Mouse (Mus musculus) MEL (cell line): ENCODE measurements around the gene 4930519G04Rik. TPM values are rescaled to one million over a fixed set of nuclear protein-coding genes. Genes with fewer than 3 reads are reported as not detected.

ENCODE experiments used
- DNase-seq: peaks from one replicate; pipeline ENCODE4 v3.0.0; 2011; ENCODE audit warnings: low read depth, low spot score
- H3K27ac ChIP-seq: 2 replicates; pipeline ENCODE4 v1.5.1; 2012; ENCODE audit warnings: low read depth, mild to moderate bottlenecking, control low read depth, low read length, moderate library complexity; ENCODE audit not compliant: control insufficient read depth
- H3K27me3 ChIP-seq, 2 experiments: fragments of 150-350 bp in 1 of 2; sonication (generic) in 1 of 2; 2 replicates each; pipeline ENCODE4 v1.6.1; 2012; ENCODE audit warnings: low read length in 2 of 2, mild to moderate bottlenecking in 2 of 2, improper control_type of control experiment in 1 of 2, moderate library complexity in 1 of 2; ENCODE audit not compliant: insufficient read depth in 2 of 2, control insufficient read depth in 1 of 2
- H3K36me3 ChIP-seq, 2 experiments: 2 replicates each; pipeline ENCODE4 v1.6.1; 2012 to 2014; ENCODE audit warnings: low read length in 2 of 2, improper control_type of control experiment in 1 of 2, inconsistent platforms in 1 of 2, mild to moderate bottlenecking in 1 of 2; ENCODE audit not compliant: insufficient read depth in 2 of 2, control insufficient read depth in 1 of 2
- H3K4me1 ChIP-seq, 2 experiments: fragments of 150-350 bp in 1 of 2; sonication (generic) in 1 of 2; 2 replicates each; pipeline ENCODE4 v1.6.1; 2012; ENCODE audit warnings: low read length in 2 of 2, improper control_type of control experiment in 1 of 2, mild to moderate bottlenecking in 1 of 2; ENCODE audit not compliant: insufficient read depth in 2 of 2, control insufficient read depth in 1 of 2
- H3K4me3 ChIP-seq, 2 experiments: fragments of 150-350 bp in 1 of 2; sonication (generic) in 1 of 2; 2 replicates each; pipeline ENCODE4 v1.5.1; 2012; ENCODE audit warnings: low read depth in 2 of 2, low read length in 2 of 2, mild to moderate bottlenecking in 2 of 2, moderate library complexity in 2 of 2, control low read depth in 1 of 2, improper control_type of control experiment in 1 of 2; ENCODE audit not compliant: control insufficient read depth in 1 of 2, insufficient read depth in 1 of 2
- H3K79me2 ChIP-seq: 2 replicates; pipeline ENCODE4 v1.6.1; 2012; ENCODE audit warnings: mild to moderate bottlenecking, low read length, moderate library complexity; ENCODE audit not compliant: control insufficient read depth, poor library complexity, insufficient read depth
- H3K9ac ChIP-seq: 2 replicates; pipeline ENCODE4 v1.6.1; 2012; ENCODE audit warnings: low read depth, mild to moderate bottlenecking, control low read depth, low read length, moderate library complexity; ENCODE audit not compliant: control insufficient read depth, poor library complexity, severe bottlenecking
- H3K9me3 ChIP-seq: fragments of 150-350 bp; sonication (generic); replicated peaks from 2 replicates; pipeline ENCODE4 v1.6.1; 2012; ENCODE audit warnings: mild to moderate bottlenecking, low read length, improper control_type of control experiment, moderate library complexity; ENCODE audit not compliant: insufficient read depth
- CHD1 ChIP-seq: IDR thresholded peaks from 2 replicates; pipeline ENCODE4 v1.6.1; 2012; ENCODE audit warnings: low read depth, mild to moderate bottlenecking, inconsistent platforms, low read length, improper control_type of control experiment
- CHD2 ChIP-seq: IDR thresholded peaks from 2 replicates; pipeline ENCODE4 v1.6.1; 2011; ENCODE audit warnings: low read length, improper control_type of control experiment
- CTCF ChIP-seq, 3 experiments: IDR thresholded peaks in 2 of 3; conservative IDR thresholded peaks in 1 of 3; 2 replicates each; pipeline ENCODE4 v1.5.1; 2011 to 2012; ENCODE audit warnings: low read length in 3 of 3, low read depth in 2 of 3, mild to moderate bottlenecking in 2 of 3, improper control_type of control experiment in 1 of 3, inconsistent platforms in 1 of 3, mixed read lengths in 1 of 3, moderate library complexity in 1 of 3; ENCODE audit not compliant: control insufficient read depth in 1 of 3, insufficient read depth in 1 of 3, poor library complexity in 1 of 3, severe bottlenecking in 1 of 3
- E2F4 ChIP-seq: IDR thresholded peaks from 2 replicates; pipeline ENCODE4 v1.6.1; 2011; ENCODE audit warnings: low read depth, low read length, improper control_type of control experiment, borderline replicate concordance
- ELF1 ChIP-seq: IDR thresholded peaks from 2 replicates; pipeline ENCODE4 v1.6.1; 2014; ENCODE audit warnings: low read depth, mild to moderate bottlenecking, inconsistent platforms, low read length, improper control_type of control experiment, moderate library complexity
- EP300 ChIP-seq, 2 experiments: IDR thresholded peaks; 2 replicates each; pipeline ENCODE4 v1.6.1; 2011; ENCODE audit warnings: improper control_type of control experiment in 2 of 2, low read length in 2 of 2, low read depth in 1 of 2, mild to moderate bottlenecking in 1 of 2
- ETS1 ChIP-seq: IDR thresholded peaks from 2 replicates; pipeline ENCODE4 v1.6.1; 2012; ENCODE audit warnings: low read depth, mild to moderate bottlenecking, inconsistent platforms, low read length, improper control_type of control experiment, moderate library complexity
- GABPA ChIP-seq: IDR thresholded peaks from 2 replicates; pipeline ENCODE4 v1.6.1; 2012; ENCODE audit warnings: low read depth, mild to moderate bottlenecking, inconsistent platforms, low read length, improper control_type of control experiment, moderate library complexity
- GATA1 ChIP-seq: IDR thresholded peaks from 2 replicates; pipeline ENCODE4 v1.6.1; 2011; ENCODE audit warnings: low read depth, low read length, improper control_type of control experiment
- HCFC1 ChIP-seq: IDR thresholded peaks from 2 replicates; pipeline ENCODE4 v1.6.1; 2012; ENCODE audit warnings: low read depth, mild to moderate bottlenecking, inconsistent platforms, low read length, improper control_type of control experiment, moderate library complexity
- KAT2A ChIP-seq: conservative IDR thresholded peaks from 2 replicates; pipeline ENCODE4 v1.6.1; 2012; ENCODE audit warnings: low read depth, low read length, improper control_type of control experiment, inconsistent platforms
- MAFK ChIP-seq: IDR thresholded peaks from 2 replicates; pipeline ENCODE4 v1.6.1; 2011; ENCODE audit warnings: low read depth, mild to moderate bottlenecking, low read length, improper control_type of control experiment, borderline replicate concordance
- MAX ChIP-seq: IDR thresholded peaks from 2 replicates; pipeline ENCODE4 v1.6.1; 2011; ENCODE audit warnings: low read length, improper control_type of control experiment
- MEF2A ChIP-seq: IDR thresholded peaks from 2 replicates; pipeline ENCODE4 v1.6.1; 2014; ENCODE audit warnings: low read depth, mild to moderate bottlenecking, inconsistent platforms, low read length, improper control_type of control experiment; ENCODE audit not compliant: poor library complexity, insufficient replicate concordance, severe bottlenecking; ENCODE audit errors: extremely low read depth
- MXI1 ChIP-seq: IDR thresholded peaks from 2 replicates; pipeline ENCODE4 v1.6.1; 2011; ENCODE audit warnings: mild to moderate bottlenecking, low read depth, low read length, improper control_type of control experiment
- MYC ChIP-seq: IDR thresholded peaks from 2 replicates; pipeline ENCODE4 v1.6.1; 2011; ENCODE audit warnings: low read depth, mild to moderate bottlenecking, low read length, improper control_type of control experiment, moderate library complexity
- NELFE ChIP-seq: IDR thresholded peaks from 2 replicates; pipeline ENCODE4 v1.6.1; 2011; ENCODE audit warnings: low read depth, low read length, improper control_type of control experiment
- NRF1 ChIP-seq: IDR thresholded peaks from 2 replicates; pipeline ENCODE4 v1.6.1; 2014; ENCODE audit warnings: low read depth, mild to moderate bottlenecking, inconsistent platforms, low read length, improper control_type of control experiment, moderate library complexity; ENCODE audit not compliant: poor library complexity, insufficient read depth, severe bottlenecking
- POLR2A ChIP-seq, 2 experiments: IDR thresholded peaks; 2 replicates each; pipeline ENCODE4 v1.6.1; 2011 to 2012; ENCODE audit warnings: low read length in 2 of 2, mild to moderate bottlenecking in 2 of 2, control low read depth in 1 of 2, improper control_type of control experiment in 1 of 2, low read depth in 1 of 2, moderate library complexity in 1 of 2; ENCODE audit not compliant: control insufficient read depth in 1 of 2, insufficient read depth in 1 of 2, poor library complexity in 1 of 2
- POLR2AphosphoS2 ChIP-seq: IDR thresholded peaks from 2 replicates; pipeline ENCODE4 v1.6.1; 2011; ENCODE audit warnings: low read length, improper control_type of control experiment
- POLR2AphosphoS5 ChIP-seq: IDR thresholded peaks from 2 replicates; pipeline ENCODE4 v1.6.1; 2012; ENCODE audit warnings: low read depth, borderline replicate concordance, mild to moderate bottlenecking, inconsistent platforms, low read length, moderate library complexity, mixed read lengths
- RAD21 ChIP-seq: IDR thresholded peaks from 2 replicates; pipeline ENCODE4 v1.6.1; 2011; ENCODE audit warnings: mild to moderate bottlenecking, low read depth, low read length, improper control_type of control experiment
- RCOR1 ChIP-seq: IDR thresholded peaks from 2 replicates; pipeline ENCODE4 v1.6.1; 2012; ENCODE audit warnings: low read depth, mild to moderate bottlenecking, inconsistent platforms, low read length, improper control_type of control experiment
- SMC3 ChIP-seq: IDR thresholded peaks from 2 replicates; pipeline ENCODE4 v1.6.1; 2011; ENCODE audit warnings: low read depth, low read length, improper control_type of control experiment
- TBP ChIP-seq: IDR thresholded peaks from 2 replicates; pipeline ENCODE4 v1.8.0; 2011; ENCODE audit warnings: low read depth, low read length, improper control_type of control experiment
- TCF12 ChIP-seq: IDR thresholded peaks from 2 replicates; pipeline ENCODE4 v1.6.1; 2014; ENCODE audit warnings: low read depth, mild to moderate bottlenecking, inconsistent platforms, low read length, improper control_type of control experiment, moderate library complexity
- UBTF ChIP-seq: IDR thresholded peaks from 2 replicates; pipeline ENCODE4 v1.6.1; 2012; ENCODE audit warnings: low read depth, mild to moderate bottlenecking, inconsistent platforms, low read length, improper control_type of control experiment, moderate library complexity, borderline replicate concordance; ENCODE audit not compliant: insufficient read depth
- USF1 ChIP-seq: IDR thresholded peaks from 2 replicates; pipeline ENCODE4 v1.6.1; 2014; ENCODE audit warnings: low read depth, mild to moderate bottlenecking, inconsistent platforms, low read length, improper control_type of control experiment, moderate library complexity
- USF2 ChIP-seq, 2 experiments: IDR thresholded peaks; 2 replicates each; pipeline ENCODE4 v1.6.1; 2011 to 2012; ENCODE audit warnings: improper control_type of control experiment in 2 of 2, low read length in 2 of 2, borderline replicate concordance in 1 of 2, inconsistent platforms in 1 of 2, low read depth in 1 of 2, mild to moderate bottlenecking in 1 of 2; ENCODE audit not compliant: insufficient read depth in 1 of 2
- ZC3H11A ChIP-seq: IDR thresholded peaks from 2 replicates; pipeline ENCODE4 v1.6.1; 2012; ENCODE audit warnings: low read depth, mild to moderate bottlenecking, inconsistent platforms, low read length, improper control_type of control experiment
- ZMIZ1 ChIP-seq: IDR thresholded peaks from 2 replicates; pipeline ENCODE4 v1.6.1; 2012; ENCODE audit warnings: low read depth, mild to moderate bottlenecking, inconsistent platforms, low read length, improper control_type of control experiment, moderate library complexity
- polyA plus RNA-seq, 2 experiments: library from polyadenylated mRNA; stranded (reverse) in 1 of 2; unstranded in 1 of 2; fragments of >175 nt in 1 of 2; fragments of >200 nt in 1 of 2; gene quantifications; 2 replicates each; pipeline versions ENCODE4 v1.2.1 to v1.2.4; 2012; ENCODE audit warnings: low replicate concordance in 2 of 2, low read depth in 1 of 2; ENCODE audit not compliant: insufficient read length in 2 of 2, insufficient read depth in 1 of 2, missing spikeins in 1 of 2
- total RNA-seq: library from RNA; depleted of rRNA; stranded (reverse); fragments of 300-350 nt; gene quantifications from 2 replicates; pipeline ENCODE4 v1.2.3, GENCODE M21; 2012

4930519G04Rik gene
- total and polyA plus RNA-seq, 3 experiments, result not detected

GRCm38 (mm10) chr5:114808385-114808784 lies 45.1 kb upstream of the 4930519G04Rik start:
- Histone ChIP-seq H3K4me1 (peaks cover 0 to 5% of the 10 kb centered on the region in 2 experiments; a peak in 1 of 4 replicates), H3K27ac (no peak overlapping the region), H3K36me3 (peaks cover 0 to 5% of the 10 kb centered on the region in 2 experiments; a peak in 2 of 4 replicates), H3K9me3 (no peaks in the 10 kb centered on the region), H3K9ac (no peak overlapping the region), H3K27me3 (no peaks in the 10 kb centered on the region), H3K4me3 (no peak overlapping the region), H3K79me2 (peaks cover 10% of the 10 kb centered on the region)
- DNase-seq, result no peak
- TF ChIP-seq CTCF (IDR thresholded peaks at IDR 0.05 in 2 of 3, conservative IDR thresholded peaks at IDR 0.05 in 1 of 3; ENCODE audit: control insufficient read depth in 1 of 3, insufficient read depth in 1 of 3, low read depth in 2 of 3, low read length in 3 of 3, poor library complexity in 1 of 3, severe bottlenecking in 1 of 3) (no peak), MXI1 (no peak), USF1 (no peak), USF2 (IDR thresholded peaks at IDR 0.05; ENCODE audit: borderline replicate concordance in 1 of 2, insufficient read depth in 1 of 2, low read depth in 1 of 2, low read length in 2 of 2) (no peak), MAX (no peak), EP300 (IDR thresholded peaks at IDR 0.05; ENCODE audit: low read depth in 1 of 2, low read length in 2 of 2) (no peak), ELF1 (no peak), GATA1 (no peak), CHD2 (no peak), E2F4 (no peak), POLR2A (IDR thresholded peaks at IDR 0.05; ENCODE audit: control insufficient read depth in 1 of 2, insufficient read depth in 1 of 2, low read depth in 1 of 2, low read length in 2 of 2, poor library complexity in 1 of 2) (no peak), RCOR1 (no peak), MEF2A (no peak), KAT2A (no peak), ZC3H11A (no peak), HCFC1 (no peak), CHD1 (no peak), ZMIZ1 (no peak)

GRCm38 (mm10) chr5:114809181-114809756 lies 44.2 kb upstream of the 4930519G04Rik start:
- Histone ChIP-seq H3K79me2 (peaks cover 13% of the 10 kb centered on the region), H3K27me3 (no peaks in the 10 kb centered on the region), H3K4me1 (peaks cover 0 to 5% of the 10 kb centered on the region in 2 experiments; a peak in 1 of 4 replicates), H3K4me3 (no peak overlapping the region), H3K9me3 (no peaks in the 10 kb centered on the region), H3K36me3 (peaks cover 0 to 5% of the 10 kb centered on the region in 2 experiments; a peak in 2 of 4 replicates), H3K27ac (no peak overlapping the region), H3K9ac (no peak overlapping the region)
- TF ChIP-seq MAFK, result no peak
- TF ChIP-seq POLR2AphosphoS5, result no peak
- TF ChIP-seq RAD21, result no peak
- TF ChIP-seq TBP, result no peak
- no peak for TF ChIP-seq POLR2AphosphoS2
- TF ChIP-seq ELF1, result no peak
- no peak for TF ChIP-seq MXI1
- no peak for TF ChIP-seq GABPA
- no peak for TF ChIP-seq SMC3
- no peak for TF ChIP-seq TCF12
- TF ChIP-seq MAX, result no peak
- TF ChIP-seq UBTF, result no peak
- TF ChIP-seq ETS1, result no peak
- TF ChIP-seq NELFE, result no peak
- TF ChIP-seq ZMIZ1, result no peak
- no peak for TF ChIP-seq USF1
- no peak for TF ChIP-seq MYC
- TF ChIP-seq E2F4, result no peak
- TF ChIP-seq NRF1, result no peak
- no peak for TF ChIP-seq POLR2A (IDR thresholded peaks at IDR 0.05; ENCODE audit: control insufficient read depth in 1 of 2, insufficient read depth in 1 of 2, low read depth in 1 of 2, low read length in 2 of 2, poor library complexity in 1 of 2)
- DNase-seq, result no peak
